Mouse (Mus musculus): Measurements from ENCODE around the gene Mkrn2. TPM values are rescaled to one million over a fixed set of nuclear protein-coding genes. Genes with fewer than 3 reads are reported as not detected.
"Not testable (repeated sequence)": the region's sequence is repeated elsewhere in the genome, so short reads cannot be mapped to it uniquely, and the experiment has no call there.

Mkrn2 gene
- total RNA-seq, 2 experiments from 2014 or later = 38.2 to 40.9 TPM

DNA sequence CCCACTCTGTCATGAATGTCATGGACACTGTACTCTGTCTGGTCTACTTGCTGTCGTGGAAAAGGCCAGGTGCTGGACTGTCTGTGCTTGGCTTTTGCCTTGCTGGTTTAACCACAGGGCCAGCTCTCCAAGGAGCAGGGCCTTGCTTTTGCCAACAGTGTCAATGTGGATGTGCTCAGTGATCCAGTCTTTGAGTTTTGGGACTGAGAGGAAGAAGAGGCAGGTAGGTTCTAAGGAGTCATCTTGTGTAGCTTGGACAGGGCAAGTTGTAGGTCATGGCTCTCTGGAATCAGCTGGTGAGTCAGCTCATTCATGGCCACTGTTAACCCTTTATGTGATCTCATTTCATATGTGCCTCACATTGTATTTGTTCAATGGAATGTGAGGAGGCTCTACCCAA is 4.8 kb downstream of the Mkrn2 start:
- no peak for DNase-seq (ENCODE audit: low spot score in 2 of 2)

DNA sequence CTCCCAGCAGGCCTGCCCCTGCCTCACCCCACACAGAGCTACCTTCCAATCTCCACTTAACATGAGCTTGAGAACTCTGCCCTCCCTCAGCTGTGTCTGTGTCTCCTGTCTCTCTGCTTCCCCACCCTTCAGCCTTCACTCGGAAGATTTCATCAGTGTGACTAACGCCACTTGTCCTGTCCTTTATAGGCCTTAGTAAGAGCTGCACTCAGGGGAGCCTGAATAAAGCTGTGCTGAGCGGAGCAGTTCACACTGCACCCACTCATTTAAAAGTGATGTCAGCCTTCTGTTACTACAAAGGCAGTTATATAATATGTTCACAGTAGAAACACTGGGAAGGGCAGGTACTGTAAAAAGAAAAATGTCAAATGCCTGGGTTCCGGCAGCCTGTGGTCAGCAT is 5.7 kb downstream of the Mkrn2 start:
- no peak for DNase-seq (ENCODE audit: low spot score in 2 of 2)

DNA sequence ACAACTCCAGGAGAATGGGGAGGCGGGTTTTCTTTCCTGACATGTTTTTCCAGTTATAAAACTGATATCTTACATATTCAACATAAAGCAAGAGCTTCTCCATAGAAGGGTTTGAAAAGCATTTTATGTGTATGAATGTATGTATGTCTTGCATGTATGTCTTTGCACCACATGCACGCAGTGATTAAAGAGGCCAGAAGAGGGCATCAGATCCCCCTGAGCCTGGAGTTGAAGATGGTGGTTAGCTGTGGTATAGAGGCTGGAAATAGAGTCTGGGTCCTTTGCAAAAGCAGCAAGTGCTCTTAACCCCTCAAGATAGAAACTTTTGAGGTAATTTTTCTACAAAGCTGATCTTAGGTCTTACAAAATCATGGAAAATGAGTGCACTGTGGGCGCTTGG is 7.4 kb downstream of the Mkrn2 start:
- DNase-seq (ENCODE audit: low spot score in 2 of 2) = no peak

DNA sequence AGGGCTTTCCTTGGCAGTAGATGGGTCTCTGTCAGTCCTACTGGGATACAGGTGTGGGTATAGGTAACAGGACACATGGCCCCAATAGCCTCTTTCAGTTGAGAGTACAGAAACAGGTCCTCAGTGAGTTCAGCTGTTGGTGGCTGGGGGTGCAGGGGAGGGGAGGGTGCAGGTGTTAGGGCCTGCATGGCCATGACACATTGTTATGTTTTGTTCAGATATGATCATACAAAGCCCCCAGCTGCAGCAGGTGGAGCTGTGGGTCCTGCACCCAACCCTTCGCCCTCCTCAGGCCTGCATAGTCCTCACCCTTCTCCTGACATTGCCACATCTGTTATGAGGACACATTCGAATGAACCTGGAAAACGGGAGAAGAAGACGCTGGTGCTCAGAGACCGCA is 8.6 kb downstream of the Mkrn2 start:
- no peak for DNase-seq (ENCODE audit: low spot score in 2 of 2)

DNA sequence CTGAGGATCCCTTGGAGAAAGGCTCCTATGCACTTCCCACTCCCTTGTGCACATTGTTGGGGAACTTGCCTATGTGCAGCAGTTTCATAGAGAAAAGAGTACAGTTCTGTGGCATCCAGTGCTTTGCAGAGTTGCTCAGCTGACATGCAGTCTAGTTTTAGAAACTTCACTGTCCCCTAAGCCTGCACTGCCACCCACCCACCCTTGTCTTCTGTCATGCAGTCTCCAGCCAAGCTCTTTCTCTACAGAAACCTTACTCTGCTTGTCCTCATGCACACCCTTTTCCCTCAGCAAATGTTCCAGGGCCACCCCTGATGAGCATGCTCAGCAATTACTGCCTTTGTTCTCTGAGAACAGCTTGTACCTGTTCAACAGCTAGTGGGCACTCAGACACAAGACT is 12.1 kb downstream of the Mkrn2 start:
- DNase-seq (ENCODE audit: low spot score in 2 of 2) = no peak

DNA sequence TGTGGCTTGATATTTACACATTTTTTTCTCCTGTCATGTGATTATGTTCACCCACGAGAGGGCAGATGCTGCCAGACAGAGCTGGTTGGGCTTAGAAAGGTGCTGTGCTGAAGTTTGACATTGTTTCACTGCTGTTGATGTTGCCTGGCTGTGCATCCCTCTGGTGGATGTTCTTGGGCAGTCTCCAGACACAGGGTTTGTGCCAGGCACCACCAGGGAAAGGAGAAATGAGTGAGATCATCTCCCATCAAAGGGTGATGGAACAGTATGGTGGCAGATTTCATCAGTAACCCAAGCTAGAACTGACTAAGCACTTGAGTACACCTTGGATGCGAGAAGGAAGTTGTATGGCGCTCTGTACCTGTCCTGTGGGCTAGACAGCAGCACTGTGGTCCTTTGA is 14.3 kb downstream of the Mkrn2 start:
- no peak for DNase-seq (ENCODE audit: low spot score in 2 of 2)

DNA sequence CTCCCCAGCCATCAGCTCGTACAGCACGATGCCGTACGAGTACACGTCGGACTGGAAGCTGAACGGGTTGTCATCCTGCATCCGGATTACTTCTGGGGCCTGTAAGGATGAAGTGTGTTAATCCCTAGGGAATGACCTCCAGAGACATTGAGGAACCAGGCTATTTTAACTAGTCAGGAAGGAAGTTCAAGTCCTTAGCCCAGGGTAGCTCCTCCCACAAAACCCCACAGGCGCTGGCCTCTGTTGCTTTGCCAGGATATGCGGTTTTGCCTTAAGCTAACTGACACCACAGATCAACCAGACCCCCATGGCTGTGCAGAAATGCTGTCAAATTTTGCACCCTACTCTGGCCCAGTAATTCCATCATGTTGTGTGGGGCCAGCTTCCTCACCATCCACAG is 18.1 kb downstream of the Mkrn2 start:
- DNase-seq (ENCODE audit: low spot score in 2 of 2) = no peak

DNA sequence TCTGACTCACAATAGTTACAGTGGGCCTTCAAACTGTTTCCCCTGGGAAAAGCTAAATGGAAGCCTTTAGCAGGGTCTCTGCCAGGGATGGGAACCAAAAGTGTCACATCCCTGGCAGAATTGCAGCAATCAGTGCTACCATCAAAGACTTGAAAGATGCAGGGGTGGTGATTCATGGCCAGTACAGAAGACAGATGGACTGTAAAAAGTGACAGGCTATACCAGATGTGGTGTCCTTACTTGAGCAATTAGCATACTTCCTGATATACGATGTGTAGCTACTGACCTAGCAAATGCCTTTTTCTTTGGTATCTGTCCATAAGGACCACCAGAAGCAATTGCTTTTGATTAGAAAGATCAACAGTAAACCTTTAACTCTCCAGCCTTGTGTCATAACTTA is 19.2 kb downstream of the Mkrn2 start:
- no peak for DNase-seq (ENCODE audit: low spot score in 2 of 2)

DNA sequence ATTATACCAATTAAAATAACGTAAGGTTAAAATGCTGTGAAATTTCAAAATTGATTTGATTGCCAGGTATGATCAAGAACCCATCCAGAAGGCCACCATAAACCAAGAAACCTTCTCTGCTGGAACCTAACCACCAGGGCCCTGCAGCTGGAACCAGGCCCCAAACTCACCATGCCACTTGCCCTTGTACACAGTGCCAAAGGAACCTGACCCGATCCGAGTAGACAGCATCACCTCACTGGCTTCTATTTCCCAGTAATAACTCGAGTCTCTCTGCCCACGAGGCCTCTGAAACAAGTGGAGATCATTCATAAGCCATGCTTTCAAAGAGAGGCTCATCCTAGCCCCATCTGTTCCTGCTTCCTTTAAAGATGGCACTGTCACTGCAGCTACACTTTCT is 24.4 kb downstream of the Mkrn2 start:
- no peak for DNase-seq (ENCODE audit: low spot score in 2 of 2)

DNA sequence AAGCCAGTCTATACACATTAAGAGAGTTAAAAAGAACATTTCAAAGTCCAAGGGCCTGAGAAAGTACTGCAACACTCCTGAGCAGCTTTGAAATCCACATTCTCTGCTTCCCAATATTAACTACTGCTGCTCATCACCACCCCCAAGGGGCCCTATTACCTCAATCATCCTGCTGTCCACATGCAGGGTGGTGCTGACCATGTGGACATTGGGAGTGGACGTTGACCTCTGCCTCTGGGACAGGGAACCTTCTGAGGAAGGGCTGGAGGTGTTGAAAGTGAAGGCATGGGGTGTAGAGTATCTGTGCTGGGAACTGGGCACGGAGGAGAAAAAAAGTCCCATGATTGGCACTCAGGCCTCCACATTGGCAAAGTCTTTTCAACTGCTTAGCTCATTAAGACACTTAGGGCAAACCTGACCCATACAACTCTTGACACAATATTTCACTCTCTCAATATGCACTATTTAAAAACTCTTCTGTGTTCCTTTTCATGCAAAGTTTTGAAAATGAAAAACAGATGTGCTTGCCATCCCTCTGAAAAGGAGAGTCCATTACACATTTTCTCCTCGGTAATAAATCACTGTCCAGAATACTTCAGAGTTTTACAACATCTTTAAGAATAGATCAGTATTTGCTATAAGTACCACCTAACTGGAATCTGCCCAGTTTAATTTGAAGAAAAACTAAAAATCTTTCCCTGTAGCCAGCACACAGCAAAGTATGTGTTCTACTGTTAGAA is 29.5 kb downstream of the Mkrn2 start:
- DNase-seq (ENCODE audit: low spot score in 2 of 2) = no peak

DNA sequence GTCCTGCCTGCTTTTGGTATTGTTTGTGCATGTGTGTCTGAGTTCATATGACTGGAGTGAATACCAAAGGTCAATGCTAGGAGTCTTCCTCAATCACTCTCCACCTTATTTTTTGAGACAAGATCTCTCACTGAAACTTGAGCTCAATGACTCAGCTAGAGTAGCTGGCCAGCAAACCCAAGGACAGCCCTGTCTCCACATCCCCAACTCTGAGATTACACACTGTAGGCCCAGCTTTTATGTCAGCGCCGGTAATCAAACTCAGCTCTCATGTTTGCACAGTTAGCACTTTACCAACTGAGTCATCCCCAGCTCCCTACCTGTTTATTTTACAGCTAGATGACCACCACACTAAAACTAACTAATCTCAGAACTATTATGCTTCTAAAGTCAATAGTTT is 32.3 kb downstream of the Mkrn2 start:
- DNase-seq (ENCODE audit: low spot score in 2 of 2) = no peak

DNA sequence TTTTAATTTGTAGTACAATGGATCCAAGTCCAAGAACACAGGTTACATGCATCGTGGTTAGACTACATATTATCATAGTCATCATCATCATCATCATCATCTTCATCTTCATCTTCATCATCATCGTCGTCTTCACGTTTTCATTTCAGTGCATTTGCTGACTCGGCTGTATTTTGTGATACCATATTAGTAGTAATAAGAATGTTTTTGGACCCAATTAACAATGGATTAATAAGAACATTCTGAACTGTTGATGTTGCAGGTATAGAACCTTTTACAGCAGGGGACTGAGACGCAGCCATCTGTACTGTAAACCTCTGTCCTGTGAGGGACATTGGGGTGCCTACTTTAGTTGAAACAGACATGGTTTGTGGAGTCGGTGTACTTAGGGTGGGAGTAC is 36.5 kb downstream of the Mkrn2 start:
- not testable (repeated sequence) for DNase-seq (ENCODE audit: low spot score in 2 of 2)

DNA sequence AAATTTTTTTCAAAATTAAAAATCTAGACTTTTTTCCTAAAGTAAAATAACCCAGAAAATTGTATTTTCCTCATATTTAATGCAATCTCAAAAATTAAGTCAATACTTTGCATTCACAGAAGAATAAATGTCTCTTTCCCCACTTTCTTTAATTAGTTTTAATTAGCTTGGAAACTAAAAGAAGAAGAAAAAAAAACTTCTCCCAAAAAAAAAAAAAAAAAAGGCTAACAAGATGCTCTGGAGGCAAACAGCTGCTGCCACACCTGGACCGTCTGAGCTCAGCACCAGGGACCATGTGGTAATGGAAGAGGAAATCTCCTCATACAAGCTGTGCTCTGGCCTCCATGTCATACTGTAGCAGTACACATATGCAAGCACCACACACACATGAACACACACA is 41.6 kb downstream of the Mkrn2 start:
- no peak for DNase-seq (ENCODE audit: low spot score in 2 of 2)

DNA sequence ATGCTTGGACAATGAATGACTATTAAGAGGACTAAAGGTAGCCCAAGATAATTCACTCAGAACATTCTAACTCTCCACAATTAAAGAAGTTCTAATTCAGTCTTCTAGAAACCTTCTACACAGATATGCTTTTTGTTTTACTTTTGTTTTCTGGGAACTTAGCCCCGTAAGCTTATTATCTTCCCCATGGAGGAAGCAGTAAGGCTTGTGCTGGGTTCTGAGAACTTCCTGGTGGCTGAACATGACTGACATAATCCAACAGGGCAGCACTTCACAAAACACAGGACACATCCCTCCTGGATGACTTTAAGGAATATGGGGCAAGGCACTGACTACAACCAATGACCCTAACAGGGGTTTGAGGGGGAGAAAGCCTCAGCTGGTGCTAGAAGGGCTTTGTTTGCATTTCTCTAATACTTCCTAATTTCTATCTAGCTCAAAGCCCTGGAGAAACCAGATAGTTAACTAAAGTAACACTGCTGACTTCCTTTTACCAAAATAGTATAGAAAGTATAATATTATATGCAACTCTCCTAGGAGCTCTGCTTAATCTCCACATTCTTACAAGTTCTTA is 48.2 kb downstream of the Mkrn2 start:
- no peak for DNase-seq (ENCODE audit: low spot score in 2 of 2)

DNA sequence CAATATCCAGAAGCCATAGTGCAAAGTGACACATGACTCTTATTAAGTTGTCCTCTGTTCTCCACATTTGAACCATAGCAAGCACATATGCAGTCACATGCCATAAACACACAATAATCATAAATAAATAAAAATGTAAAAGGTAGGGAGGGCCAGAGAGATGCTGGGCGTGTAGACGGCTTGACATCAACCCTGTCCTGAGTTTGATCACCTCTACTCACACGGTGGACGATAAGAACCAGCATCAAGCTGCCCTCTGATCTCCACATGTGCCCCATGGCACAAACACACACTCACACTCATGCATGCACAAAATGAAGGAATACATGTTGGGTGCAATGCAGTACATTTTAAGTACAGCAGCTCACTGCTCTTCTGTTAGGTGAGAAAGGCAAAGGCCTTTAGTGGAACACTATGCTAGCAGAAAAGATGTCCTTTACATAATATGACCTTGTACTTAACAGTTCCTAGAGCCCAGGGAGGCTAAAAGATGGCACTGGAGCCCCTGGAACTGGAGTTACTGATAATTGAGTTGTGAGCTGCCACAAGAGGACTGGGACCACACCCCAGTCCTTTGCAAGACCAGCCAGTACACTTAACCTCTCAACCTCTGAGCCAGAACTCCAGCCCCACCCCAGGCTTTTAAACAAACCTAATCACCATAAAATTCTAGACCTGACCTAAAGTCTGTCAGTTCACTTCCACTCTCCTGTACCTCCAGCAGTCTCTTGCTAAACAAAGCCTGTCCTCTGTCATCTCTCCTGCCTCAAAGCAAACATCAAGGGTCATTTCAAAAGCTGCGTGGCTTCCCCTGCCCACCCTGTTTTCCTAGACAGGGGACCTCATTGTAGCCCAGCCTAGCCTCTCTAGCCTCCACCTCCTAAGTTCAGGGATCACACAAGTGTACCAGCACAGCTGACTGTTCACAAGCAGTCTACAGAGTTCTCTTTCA is 49.0 kb downstream of the Mkrn2 start:
- no peak for DNase-seq (ENCODE audit: low spot score in 2 of 2)

DNA sequence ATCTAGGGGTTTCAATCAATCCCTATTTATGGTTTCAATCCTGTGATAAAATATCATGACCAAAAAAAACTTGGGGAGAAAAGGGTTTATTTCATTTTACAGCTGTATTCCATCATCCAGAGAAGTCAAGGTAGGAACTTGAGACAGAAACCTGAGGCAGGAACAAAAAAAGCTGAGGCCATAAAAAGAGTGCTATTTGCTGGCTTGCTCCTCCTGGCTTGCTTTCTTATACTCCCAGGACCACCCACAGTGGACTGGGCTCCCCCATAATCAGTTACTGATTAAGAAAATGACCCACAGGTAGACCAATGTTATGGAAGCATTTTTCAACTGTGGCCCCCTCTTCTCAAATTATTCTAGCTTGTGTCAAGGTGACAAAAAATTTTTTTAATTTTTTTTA is 50.0 kb downstream of the Mkrn2 start:
- DNase-seq (ENCODE audit: low spot score in 2 of 2) = no peak

DNA sequence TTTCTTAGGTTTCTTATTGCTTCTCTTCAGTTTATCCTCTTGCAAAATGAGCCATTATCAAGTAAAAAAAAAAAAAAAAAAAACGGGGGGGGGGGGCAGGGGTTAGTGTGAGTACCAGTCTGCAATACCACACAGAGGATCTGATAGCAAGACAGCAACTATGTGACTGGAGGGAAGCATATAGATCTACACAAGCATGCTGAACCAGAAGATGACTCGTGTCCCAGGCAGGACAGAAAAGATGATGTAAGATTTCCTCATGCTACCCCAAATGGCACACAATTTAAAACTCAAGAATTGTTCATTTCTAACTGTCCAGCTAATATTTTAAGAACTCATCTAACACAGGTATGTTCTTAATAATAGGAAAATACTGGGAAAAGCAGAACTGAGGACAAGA is 52.2 kb downstream of the Mkrn2 start:
- no peak for DNase-seq (ENCODE audit: low spot score in 2 of 2)

DNA sequence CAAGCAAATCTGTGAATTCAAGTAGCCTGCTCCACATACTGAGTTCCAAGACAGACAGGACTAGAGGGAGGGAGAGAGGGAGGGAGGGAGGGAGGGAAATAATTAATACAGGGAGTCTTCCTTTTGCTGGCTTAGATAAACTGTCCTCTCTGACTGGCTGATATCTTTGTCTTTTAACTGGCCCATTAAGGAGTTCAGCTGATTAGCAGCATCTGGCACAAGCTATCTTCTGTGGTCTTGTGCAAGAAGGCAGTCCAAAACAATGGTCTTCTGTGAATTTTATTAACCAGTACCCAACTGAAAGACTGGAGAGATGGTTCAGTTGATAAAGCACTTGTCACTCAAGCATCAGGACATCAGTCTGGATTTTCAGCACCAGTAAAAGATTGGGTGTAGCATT is 57.1 kb downstream of the Mkrn2 start:
- no peak for DNase-seq (ENCODE audit: low spot score in 2 of 2)

DNA sequence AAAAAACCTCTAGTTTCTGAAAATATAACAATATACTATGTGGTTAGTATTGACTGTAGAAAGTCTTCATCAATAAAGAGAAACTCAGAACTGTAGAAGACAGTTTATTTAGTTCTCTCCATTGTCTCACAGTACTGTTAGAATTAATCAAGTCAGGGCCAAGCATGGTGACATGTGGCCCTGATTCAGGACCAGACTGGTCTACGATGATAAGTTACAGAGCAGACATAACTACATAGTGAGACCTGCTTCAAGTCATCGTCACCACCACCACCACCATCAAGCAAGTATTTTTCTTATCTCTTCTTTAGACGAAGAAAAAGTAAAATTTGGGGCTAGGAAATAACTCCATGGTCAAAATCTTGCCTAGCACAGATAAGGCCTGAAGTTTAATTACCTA is 62.6 kb downstream of the Mkrn2 start:
- no peak for DNase-seq (ENCODE audit: low spot score in 2 of 2)

DNA sequence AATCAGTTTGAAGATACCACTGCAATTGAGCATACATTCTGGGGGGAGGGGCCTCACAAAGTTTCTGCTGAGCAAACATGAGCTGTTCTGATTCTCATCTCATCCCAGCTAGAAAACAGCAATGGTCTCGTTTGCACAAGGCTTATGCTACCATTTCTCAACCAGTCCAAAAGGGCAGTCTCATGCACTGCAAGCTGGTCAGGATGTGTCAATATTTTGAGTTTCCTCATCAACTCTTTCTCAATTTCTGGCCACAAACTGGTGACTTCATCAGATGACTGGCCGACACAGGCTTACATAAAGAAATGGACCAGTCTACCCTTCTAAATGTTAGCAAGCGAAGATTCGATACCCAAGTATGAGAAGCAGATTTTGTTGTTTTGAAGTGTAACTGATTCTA is 64.9 kb downstream of the Mkrn2 start:
- DNase-seq (ENCODE audit: low spot score in 2 of 2) = no peak

Data from gastrocnemius, postnatal 4 days (tissue).